Mouse (Mus musculus): Measurements from ENCODE around the gene Itgb2.
A peak's percentile ranks its signal among the peaks of the same experiment; 100 is the strongest.

Gene Itgb2

DNA sequence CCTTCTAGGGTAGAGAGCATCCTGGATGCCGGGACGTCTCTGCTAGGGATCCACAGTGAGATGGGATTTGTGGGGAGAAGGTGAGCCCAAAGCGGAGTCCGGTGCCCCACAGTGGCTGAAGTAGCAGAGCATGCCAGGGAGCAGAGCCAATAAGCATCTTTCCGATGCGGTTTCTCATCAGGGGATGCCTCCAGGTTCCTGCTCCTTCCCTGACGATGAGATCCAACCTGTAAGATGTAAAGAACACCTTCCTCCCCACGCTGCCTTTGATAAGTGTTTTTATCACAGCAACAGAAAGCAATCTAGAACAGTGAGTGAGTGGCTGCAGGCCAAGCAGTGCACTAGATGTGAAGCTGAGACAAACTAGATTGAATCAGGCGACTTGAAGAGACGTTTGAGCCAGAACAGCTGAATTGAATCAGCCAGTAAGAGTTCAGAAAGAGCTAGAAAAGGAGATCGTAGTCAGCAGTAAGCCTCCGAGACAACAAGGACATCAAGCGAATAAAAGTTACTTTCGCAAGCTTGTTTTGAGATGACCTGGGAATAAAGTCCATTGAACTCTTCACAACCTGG is 13.6 kb upstream of the Itgb2 start:
- peak in 1 of 2 experiments; percentile 17 for DNase-seq (ENCODE audit: low spot score in 2 of 2)

GRCm38 (mm10) chr10:77517066-77517620 is 12.9 kb upstream of the Itgb2 start:
- DNase-seq (ENCODE audit: low spot score in 2 of 2): peak; percentile 47 to 61

- no peak for DNase-seq (ENCODE audit: low spot score in 2 of 2)
Measured at GRCm38 (mm10) chr10:77517801-77518200, 12.3 kb upstream of the Itgb2 start.

- DNase-seq (ENCODE audit: low spot score in 2 of 2): no peak
Measured at GRCm38 (mm10) chr10:77519191-77519590, 10.9 kb upstream of the Itgb2 start.

DNA sequence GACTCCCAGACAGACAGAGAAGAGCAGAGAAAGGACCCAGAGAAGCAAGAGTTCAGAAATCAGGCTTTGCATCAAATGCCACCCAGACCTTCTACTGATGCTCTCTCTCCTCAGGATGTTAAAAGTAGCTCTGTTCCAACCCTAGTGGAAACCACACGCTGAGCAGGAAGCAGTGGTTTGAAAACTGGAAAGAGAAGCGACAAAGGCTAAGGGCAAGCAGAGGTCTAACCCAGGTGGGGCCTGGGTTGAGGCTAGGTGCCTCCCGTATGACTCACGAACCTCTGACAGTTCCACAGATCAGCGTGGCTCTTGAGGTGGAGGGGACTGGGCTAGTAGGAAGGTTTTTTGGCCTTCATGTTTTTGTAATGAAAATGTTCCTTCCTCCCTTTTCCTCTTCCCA is 9.6 kb upstream of the Itgb2 start:
- no peak for DNase-seq (ENCODE audit: low spot score in 2 of 2)

DNA sequence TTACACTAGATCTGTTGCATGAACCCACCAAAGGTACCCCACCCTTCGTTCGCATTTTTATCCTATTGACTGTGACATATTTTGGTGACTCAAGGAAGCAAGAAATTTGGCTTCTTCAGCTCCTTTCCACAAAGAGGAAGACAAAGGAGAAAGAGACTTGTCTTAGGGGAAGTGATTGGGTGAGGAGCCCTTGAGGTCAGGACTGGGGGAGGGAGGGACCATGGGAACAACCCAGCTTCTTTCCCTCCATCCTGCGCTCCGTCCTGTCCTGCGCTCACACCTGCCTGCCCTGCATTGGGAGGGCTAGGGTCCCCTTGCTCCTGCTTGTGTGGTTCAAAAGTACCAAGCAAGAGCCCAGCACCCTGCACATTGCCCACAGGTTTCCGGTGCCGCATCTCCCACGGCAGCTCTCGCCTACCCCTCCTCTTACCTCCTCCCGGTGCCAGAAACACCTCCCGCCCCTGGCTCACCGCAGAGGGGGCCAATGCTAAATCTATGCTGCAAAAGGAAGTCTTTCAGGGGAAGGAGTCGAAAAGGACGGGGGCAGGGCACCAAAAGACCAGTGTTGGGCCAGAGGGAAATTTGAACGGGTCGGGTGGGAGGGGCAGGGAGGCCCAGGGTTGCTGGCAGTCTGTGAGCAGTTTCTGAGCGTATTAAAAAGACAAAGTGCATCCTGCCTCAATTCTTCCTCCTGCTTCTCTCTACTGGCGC is 7.9 kb upstream of the Itgb2 start:
- no peak for DNase-seq (ENCODE audit: low spot score in 2 of 2)

GRCm38 (mm10) chr10:77522746-77523145 is 7.3 kb upstream of the Itgb2 start:
- DNase-seq (ENCODE audit: low spot score in 2 of 2): no peak

DNA sequence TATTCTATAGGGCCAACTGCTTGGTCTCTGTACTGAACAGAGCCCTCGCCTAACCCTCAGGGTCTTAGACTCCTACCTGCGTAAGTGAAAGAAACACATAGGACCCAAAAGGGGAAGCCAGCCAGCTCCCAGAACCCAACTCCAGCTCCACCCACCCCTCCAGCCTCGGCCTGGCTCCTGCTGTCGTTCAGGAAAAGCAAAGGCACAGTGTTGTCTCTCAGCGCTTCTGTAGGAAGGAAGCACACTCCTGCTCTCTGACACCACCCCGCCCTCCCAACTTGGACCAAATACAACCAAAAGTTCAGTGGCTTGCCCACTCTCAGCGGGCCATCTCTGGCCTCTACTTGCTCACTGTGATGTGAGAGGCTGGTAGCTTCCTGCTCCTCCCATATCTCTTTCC is 6.7 kb upstream of the Itgb2 start:
- no peak for DNase-seq (ENCODE audit: low spot score in 2 of 2)

DNA sequence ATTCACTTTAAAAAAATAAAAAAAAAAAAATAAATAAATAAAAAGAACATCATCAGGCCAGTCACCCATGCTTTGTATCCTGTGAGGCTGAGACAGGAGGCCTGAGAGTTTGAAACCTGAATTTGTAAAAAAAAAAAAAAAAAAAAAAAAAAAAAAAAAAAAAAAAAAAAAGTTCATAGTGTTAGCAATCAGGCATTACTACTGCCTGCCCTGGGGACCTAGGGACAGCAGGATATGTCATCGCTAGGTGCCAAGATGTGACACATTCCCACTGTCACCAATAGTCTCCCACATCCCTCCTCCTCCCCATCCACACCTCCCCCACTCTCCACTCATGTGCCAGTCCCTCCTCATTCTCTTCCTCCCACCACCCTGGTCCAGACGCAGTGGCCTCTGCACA is 3.6 kb upstream of the Itgb2 start:
- no peak for DNase-seq (ENCODE audit: low spot score in 2 of 2)

GRCm38 (mm10) chr10:77528634-77529033 is 1.4 kb upstream of the Itgb2 start:
- DNase-seq (ENCODE audit: low spot score in 2 of 2): no peak

DNA sequence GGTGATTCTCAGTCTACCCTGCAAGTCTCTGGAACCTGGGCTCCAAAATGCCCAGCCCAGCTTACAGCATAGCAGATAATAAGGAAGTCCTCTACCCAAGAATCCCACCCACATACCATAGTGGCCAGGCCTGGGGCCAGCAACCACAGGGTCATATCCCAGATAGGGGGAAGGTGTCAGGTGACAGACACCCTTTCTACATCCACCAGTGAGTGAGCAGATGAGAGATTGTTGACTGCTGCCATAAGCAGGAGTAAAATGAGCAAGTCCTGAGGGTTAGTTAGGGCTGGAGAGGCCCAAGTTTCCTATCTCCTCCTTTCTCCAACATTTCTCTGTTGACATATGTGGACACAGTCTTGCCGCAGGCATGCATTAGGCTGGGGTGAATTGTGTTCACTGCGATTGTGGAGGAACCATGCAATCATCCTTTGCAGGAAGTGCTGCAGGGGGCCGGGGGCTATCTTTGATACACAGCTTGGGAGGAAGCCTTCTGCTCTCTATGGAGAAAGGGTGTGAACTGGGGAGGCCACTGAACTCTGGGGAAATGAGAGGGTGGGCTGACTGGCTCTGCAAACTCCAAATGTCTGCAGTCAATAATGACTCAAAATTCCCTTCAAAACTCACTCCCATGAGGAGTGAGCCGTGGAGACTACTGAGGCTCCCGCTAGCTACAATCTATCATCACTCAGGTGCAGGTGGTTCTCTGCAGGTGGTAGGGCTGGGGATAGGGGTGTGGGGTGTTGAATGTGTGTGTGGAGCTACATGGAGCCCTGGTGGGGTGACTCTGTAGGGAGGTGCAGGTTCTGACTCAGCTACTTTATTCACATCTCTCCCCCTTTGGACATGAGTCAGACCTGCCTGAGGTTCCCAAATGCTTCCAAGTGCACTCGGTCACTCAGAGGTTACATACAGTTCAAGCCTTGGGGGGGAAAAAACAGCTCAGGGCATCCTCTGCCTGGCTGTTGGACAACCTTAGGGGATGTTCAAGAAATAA is 1.3 kb downstream of the Itgb2 start:
- DNase-seq (ENCODE audit: low spot score in 2 of 2): no peak

- DNase-seq (ENCODE audit: low spot score in 2 of 2): no peak
Measured at GRCm38 (mm10) chr10:77532020-77532413, 2.0 kb downstream of the Itgb2 start.

- DNase-seq (ENCODE audit: low spot score in 2 of 2): no peak
Measured at GRCm38 (mm10) chr10:77536727-77537126, 6.7 kb downstream of the Itgb2 start.

DNA sequence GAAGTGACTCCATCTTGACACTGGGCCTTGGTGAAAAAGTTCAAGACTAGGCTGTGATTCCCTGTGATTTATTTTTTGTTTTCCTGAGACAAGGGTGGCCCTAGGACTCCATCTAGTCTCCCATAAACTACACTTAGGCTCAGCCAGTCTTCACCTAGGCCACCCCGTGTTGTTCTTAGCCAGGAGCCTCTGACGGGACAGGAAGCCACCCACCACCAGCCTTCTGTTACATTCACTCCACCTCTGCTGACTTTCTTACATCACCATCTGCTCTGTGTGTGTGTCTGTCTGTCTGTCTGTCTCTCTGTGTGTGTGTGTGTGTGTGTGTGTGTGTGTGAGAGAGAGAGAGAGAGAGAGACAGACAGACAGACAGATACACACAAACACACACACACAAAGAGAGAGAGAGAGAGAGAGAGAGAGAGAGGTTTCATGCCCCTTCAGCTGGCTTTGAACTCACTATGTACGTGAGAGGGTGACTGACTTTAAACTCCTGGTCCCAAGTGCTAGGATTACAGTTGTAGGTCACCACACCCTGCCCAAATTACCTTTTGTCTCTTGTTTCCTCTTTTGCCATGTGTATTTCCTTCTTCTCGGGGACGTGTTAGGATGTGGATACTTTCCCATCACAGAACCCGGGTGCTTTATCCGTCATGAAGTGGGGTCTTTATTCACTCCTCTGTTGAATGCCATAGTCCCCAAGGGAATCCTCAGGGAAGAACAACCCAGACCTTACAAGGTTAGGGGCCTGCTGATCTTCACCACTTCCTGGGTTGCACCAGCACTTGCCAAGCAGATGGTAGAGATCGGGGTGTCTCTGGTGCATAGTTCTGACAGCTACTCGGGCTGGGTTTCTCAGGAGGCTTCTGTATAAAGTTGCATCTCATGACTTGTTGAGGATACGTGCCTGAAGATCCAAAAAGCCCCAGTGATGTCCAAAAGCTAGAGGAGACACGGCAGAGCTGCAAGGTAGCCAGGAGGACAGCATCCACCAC is 7.5 kb downstream of the Itgb2 start:
- no peak for DNase-seq (ENCODE audit: low spot score in 2 of 2)

GRCm38 (mm10) chr10:77539320-77539945 is 9.4 kb downstream of the Itgb2 start:
- no peak for DNase-seq (ENCODE audit: low spot score in 2 of 2)

DNA sequence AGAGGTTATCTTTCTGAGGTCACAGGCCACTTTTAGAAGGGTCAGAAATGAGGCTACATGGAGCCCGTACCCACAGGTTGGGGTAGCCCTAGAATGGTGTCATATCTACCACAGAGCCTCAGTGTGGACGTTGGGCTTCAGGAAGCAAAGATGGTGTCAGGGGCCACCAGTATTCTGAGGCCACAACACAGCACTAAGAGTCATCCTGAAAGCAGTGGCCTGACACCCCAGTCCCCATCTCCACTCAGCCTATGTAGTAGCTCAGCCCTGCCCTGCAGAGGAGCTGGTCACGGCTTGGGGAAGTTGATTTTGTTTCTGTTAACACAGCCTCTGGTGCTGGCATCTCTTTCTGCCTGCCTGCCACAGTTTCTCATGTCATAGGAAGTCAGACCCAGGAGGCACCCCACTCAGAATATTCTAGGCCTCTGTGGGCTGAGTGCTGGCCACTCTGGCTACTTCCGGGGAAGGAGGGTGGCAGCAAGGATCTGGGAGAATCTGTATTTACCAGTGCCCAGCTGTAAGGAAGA is 10.6 kb downstream of the Itgb2 start:
- peak in 1 of 2 experiments; percentile 29 for DNase-seq (ENCODE audit: low spot score in 2 of 2)

- DNase-seq (ENCODE audit: low spot score in 2 of 2): no peak
Measured at GRCm38 (mm10) chr10:77541864-77542666, 12.0 kb downstream of the Itgb2 start.

DNA sequence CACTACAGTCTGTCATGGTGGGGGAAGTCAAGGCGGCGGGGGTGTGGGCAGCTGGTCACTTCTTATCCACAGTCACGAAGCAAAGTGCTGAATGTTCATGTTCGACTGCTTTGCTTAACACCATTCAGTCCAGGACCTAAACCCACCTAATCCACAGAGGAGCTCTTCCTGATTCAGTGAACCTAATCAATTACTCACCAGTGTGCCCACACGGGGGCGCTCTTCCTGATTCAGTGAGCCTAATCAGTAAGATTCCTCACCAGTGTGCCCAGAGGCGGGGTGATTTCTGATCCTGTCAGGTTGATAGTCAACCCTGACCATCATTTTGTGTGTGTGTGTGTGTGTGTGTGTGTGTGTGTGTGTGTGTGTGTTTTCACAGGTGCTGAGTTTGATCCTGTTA is 13.2 kb downstream of the Itgb2 start:
- DNase-seq (ENCODE audit: low spot score in 2 of 2): no peak

DNA sequence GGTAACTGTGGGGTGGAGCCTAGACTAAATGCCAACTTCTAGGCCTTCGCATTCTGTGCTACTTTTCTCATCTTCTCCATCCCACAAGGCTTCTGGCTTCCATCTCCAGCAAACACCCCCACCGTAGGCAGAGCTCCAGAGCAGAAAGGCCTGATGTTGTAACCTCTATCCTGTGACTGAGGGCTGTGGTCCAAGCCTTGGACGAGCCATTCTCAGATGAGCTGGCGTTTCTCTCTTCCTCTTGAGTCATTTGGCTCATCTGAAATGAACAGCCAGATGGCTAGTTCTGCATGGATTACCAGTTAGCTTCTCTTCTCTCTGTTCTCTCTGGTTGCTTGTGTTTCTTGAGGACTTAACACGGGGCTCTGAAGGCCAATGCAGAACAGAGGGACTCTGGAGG is 14.9 kb downstream of the Itgb2 start:
- peak; percentile 84 to 89 for DNase-seq (ENCODE audit: low spot score in 2 of 2)

All from heart, adult 9 months (tissue).